Mouse (Mus musculus): ENCODE results near the gene Flrt1.
A peak's percentile ranks its signal among the peaks of the same experiment; 100 is the strongest.

Flrt1 gene

DNA sequence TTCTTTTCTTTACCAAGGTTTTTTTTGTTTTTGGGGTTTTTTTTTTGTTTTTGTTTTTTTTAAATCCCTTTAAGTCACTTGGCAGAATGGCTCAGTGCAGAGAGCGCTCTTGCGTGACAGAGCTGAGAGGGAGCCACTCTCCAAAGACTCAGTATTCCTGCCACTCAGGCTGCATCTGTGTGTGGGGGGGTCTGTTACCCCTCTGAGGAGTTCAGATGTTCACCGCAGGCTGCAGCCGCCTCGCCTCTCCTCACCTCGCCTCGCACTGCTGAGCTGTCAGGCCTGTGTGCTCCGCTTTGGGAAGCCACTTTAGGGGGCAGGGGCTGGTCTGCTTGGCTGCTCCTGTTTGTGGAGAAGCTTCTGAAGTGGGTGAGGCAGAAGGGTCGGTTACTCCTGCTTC is at the start of gene Flrt1:
Flrt1 (minus strand) TSS at position 186 of the 400 bp plus-strand sequence.
- no peak for DNase-seq

DNA sequence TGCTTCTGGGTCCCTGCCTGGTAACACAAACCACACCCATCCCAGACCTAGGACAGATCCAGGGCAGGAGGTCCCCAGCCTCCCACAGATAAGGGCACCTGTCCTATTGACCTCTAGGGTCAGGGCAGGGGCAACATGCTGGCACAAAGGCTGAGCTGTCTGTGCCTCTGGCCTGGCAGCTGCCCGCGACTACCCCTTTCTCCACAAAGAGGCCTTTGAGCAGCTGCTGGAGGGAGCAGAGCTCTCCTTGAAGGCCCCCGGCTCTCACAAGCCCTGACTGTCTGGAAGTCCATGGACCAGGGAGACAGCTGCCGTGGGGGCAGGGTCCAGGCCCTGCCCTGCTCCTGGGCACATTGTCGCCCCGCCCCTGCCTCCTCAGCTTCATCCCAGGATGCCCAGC is 49.7 kb upstream of the Flrt1 start:
- no peak for DNase-seq

DNA sequence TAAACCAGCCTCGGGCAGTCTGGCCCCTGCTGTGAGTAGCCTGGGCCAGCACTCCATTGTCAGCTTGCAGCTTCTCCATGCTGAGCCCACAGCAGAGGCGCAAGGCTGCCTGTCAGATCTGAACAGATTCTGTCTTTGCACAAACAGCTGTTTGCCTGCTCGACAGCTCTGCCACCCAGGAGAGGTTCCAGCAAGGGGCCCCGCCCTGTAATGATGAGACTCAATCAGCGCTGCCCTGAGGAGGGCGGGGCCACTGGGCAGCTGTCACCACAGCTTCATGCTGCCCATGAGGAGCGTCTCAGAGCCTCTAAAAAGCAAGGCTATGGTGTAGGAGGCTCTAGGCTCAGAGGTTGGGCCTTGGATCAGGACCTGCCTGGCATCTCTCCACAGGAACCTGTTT is 47.7 kb upstream of the Flrt1 start:
- DNase-seq = no peak

DNA sequence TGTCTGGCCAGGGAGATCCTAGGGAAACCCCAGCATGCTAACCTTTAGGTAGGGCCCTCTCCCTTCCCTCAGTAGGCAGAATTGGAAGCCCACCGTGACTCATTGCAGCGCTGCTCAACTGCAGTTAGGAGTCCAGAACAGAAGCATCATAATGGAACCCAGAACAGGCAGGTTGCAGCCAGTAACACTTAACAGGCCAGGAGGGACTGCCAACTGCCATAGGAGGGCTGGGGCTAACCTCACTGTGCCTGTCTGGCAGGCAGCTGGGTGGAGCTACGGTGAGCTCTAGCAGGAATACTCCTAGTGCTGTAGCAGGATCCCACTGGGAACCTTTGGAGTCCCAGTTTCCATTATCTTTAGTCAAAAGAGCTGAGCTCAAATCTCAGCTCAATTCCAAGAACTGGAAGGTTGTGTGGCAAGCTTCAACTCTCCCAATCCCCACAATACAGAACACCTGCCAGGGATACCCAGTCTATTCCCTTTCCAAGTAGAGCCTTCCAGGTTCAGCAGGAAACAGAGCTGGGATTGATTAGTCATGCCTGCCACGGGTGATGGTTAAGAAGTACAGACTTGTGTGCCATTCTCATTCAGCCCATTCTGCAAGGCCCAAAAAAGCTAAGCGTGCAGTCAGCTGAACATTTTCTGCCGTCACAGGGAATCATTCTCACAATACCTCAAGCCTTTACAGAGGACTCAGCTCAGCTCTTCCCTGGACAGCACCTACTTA is 46.6 kb upstream of the Flrt1 start:
- no peak for DNase-seq

DNA sequence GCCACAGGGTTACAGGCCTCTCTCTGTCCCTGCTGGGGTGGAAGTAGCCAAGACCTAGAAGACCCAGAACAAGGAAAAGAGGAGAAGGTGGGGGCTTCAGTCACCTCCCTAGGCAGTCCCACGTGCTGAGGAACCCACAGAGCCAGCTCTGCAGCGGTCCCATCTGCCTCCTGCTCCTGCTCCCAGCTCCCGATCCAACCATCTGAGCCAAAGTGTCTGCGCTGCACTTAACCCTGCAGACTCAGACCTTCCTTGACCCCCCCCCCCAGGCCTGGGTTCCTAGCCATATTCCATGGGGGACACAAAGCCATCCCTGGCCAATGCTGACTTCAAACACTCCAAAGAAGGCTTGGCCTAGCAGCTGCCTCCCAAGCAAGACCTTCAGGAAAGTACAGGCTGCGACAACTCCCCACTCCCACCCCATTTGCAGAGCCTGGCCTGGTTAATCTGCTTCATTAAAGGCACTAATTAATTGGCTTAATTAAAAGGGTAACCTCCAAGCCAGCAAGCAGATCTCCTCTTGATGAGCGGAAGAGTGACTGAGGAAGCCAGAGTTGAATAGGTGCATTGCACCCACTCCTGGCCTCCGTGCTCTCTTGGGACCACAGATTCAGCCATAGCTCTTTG is 45.9 kb upstream of the Flrt1 start:
- no peak for DNase-seq

DNA sequence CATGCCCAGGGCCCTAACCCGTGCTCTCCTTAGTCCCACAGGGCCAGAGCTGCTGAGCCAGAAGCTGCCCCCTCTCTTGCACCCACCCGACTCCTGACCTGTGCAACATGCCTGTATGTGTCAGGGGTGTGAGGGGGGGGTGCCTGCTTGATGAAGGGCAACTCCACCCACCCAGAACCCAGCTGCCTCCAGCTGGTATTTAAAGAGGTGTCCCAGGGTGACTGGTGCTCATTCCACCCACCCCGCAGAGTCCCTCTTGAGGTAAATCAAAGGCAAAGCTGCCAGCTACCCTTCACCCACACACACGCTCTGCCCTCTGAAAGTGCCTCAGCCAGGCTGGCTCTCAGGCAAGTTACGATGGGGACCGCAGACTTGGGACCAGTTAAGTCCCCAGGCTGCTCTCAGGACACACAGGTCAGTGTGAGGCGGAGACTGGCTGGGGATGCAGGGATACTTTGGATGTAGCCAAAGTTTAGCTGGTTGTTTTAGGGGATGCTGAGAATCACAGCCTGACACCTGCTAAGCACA is 43.7 kb upstream of the Flrt1 start:
- DNase-seq = no peak

DNA sequence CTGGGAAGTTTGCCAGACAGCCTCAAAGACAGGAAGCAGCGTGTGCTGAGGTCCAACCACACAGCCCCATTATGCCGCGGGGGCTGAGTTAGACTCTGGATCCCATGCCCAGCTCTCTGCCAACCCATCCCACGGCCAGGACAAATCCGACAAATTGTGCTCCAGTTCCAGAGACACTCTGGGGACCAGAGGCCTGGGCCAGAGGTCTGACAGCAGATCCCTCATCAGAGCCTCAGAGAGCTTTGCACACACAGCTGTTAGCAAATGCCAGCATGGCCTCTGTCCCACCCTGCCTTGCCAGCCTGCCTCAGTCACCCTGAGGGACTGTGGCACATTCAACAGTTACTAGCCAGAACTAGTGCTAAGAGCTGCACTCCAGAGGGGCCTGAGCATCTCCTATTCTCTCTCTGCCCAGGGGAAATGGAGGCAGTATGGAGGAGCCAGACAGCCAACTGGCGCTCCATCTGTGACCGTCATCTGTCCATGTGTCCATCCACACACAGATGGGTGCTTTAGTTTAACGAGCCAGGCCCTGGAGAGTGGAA is 43.1 kb upstream of the Flrt1 start:
- DNase-seq = no peak

DNA sequence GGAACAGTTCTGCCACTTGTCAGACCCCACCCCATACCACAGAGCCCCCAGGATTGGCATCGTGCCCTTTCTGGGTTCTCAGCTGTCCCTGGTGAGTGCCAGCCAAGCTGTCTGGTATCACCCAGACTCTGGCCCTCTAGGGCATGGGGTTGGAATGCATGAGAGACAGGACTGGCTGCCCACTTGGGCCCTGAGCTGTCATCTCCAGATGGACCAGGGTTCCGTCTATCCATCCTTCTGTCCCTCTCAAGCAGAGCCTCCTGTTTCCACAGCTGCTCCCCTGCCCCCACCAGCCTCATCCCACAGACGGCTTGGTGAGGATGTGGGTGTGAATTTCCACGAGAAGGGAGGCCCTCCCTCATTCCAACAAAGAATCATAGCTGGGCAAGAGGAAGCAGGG is 42.6 kb upstream of the Flrt1 start:
- DNase-seq = no peak

DNA sequence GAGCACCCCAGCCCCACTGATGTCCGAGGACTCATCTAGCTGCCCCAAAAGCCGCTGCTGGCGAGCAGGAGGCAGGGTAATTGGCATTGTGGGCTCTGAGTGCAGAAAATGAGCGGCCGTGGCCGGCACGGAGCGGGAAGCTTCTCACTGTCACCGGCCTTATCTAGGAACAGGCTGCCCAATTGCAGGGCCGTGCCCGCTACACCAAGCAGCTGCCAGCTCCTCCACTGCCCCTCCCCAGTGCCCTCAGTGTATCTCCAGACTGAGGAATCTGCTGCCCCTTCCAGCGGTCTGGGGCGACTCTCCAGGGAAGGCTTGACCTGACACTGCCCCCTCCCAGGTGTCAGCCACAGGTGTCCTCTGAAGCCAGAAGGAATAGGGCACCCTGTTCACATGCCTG is 40.8 kb upstream of the Flrt1 start:
- DNase-seq = no peak

DNA sequence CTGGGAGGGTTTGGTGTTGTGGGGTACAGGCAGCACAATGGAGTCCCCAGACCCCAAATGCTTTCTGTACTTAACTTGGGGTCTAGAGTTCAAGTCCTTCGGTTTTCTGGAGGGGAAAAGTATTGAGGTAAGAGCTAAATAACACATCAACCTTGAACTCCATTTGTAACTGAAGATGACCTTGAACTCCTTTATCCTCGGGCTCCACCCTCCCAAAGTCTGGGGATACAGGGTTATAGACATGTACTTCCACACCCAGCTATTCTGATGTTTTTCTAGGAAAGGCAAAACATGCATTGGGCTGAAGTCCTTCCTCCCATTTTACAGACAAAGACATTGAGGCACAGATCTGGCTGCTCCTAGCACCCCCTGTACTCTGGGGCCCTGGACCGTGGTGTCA is 38.9 kb upstream of the Flrt1 start:
- no peak for DNase-seq

DNA sequence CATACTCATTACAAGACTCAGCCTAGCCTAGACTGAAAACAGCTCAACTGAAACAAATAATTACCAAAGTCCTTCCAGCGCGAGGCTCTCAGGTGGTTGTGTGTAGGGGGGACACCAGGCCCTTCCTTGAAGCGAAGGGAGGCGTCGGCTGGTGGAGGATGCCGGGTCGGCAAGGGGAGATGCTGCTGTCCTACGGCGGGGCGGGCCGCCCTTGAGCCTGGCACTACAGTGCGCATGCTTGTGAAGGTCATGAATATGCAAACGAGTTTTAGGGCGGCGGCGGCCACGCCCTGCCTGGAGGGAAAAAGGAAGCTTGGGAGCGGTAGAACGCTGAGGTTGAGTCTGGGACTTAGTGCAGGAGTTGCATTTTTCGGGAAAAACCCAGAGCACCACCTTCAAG is 38.3 kb upstream of the Flrt1 start:
- DNase-seq = peak; percentile 44 to 59

DNA sequence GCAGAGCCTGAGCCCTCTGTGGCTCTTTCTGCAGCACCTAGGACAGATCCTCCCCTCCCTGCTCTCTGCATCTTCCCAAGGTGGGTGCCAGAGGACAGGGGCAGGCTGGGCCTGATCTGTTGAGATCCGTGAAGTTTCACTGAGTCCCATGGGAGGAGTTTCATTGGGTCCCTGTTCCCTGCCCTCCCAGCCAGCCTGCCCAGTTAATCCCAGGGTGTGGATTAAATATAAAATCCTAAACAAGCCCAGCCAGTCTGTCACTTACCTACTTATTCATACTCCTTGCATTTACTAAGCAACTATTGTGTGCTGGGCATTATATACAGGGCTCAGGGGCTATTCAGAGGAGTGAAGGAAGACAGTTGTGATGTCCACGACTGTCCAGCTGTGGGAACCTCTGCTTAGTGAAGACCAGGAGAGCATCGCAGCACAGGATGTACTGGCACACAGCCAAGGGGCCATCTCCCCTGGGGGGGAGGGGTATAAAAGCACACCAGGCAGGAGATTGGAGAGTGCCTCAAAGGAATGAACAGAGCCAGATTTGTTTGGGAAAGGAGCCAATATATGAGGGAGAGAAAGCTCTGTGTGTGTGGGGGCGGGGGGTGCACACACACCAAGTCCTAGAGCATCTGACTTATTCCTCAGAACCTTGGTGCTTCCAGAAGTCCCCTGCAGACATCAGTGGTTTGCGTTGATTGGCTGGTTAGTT is 36.8 kb upstream of the Flrt1 start:
- DNase-seq = no peak

DNA sequence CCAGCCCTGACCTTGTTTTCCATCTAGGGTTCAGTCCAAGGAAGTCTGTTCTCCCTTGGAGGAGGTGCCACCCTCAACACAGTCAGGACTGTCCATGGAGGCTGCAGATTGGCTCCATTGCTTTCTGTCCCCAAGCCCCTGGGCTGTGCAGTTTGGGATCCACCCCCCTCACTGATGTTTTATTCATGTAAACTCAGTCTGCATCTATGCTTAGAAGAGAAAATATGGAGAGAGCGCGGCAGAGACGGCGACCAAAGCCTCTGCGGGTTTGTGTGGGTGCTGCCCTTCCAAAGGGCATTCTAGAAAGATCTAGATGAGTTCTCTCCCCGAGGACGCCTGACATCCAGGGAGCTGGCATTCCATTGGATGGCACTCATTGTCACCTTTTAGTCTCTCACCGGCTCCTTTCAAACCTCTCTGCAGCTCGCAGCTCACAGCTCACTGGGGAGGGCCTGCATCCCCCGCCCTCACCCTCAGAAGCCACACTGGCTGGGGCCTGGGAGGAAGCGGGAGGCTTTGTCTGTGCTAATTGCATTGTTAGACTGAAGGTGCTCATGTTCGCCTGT is 35.4 kb upstream of the Flrt1 start:
- DNase-seq = no peak

DNA sequence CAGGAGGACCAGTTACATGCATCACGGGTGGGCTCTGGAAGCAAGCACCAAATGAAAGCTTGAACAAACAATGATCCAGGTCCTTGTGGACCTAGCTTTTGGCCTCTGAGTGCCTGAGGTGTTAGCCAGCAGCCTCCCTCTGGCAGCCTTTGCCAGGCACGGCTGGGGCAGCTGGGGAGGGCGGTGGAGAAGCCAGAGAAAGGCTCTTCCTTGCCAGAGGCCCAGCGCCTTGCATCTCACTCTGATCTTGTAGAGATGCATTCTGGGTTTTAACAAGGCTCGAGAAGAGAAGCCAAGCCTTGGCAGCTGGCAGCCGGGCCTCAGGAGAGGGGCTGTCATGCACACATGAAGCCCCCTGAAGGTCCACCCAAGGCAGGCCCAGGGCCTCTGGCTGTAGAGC is 34.8 kb upstream of the Flrt1 start:
- DNase-seq = no peak

DNA sequence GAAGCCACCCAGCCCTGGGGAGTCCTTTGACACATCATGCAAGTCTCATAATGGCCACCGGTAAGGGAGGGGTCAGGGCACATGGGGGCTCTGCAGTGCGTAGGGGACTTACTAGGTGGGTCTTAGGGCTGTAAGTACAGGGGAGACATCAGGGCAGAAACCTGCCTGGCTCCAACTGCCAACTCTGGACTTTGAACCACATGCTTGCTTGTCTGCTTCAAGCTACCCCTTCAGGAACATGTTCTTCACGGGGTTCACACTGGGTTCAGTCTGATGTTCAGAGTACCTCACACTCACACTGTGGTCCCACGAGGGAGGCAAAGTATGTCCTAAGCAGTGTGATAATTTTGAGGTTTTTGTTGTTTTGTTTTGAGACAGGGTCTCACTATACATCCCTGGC is 33.8 kb upstream of the Flrt1 start:
- no peak for DNase-seq

DNA sequence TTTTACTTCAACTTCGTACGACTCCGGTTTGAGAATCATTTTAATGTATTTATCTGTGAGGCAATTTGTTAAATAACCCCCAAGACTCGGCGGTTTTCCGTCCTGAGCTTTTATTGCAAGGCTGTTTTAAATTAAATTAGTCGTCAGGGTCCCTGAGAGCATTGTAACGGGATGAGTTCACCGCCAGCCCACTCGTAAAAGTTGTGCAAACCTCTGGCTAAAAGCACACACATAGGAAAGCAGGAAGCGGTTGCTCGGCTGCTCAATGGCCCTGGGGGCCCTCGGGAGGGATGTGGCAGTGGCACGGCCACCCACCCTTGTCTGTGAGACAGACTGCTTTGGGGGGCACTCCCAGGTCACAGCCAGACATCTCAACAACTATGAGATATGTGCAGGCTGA is 32.8 kb upstream of the Flrt1 start:
- DNase-seq = no peak

DNA sequence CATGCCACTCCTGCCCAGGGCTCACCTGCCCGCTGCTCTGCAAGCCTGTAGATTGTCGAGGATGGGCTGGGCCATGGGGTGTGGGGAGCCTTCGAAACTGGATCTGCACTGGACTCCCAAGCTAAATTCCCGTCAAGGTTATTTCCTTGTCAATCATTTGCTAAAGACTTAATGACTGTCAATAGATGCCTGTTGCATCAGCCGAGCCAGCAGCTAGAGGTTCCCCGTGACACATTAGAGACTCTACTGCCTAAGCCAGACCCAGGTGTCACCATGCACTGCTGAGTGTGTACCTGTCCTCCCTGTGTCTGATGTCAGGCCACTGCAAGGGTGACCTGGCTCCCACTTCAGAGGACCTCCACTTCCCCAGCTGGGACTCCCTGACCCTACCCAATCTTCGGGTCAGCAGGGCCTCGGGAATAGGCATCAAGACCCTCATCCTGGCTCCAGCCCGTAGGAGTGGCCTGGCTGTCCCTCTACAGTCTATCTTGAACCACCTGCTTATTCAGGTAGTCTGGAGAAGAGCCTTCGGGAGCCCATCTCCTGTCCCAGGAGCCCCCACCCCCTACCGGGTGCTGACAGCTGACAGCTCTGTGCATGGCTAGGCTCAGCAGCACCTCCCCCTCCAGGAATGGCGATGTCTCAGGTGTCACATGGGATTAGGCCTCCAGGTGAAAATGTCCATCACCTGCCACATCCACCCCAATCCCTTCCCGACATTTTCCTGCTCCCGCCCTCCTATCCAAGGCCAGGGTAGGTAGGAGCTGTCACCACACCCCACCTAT is 31.4 kb upstream of the Flrt1 start:
- no peak for DNase-seq

DNA sequence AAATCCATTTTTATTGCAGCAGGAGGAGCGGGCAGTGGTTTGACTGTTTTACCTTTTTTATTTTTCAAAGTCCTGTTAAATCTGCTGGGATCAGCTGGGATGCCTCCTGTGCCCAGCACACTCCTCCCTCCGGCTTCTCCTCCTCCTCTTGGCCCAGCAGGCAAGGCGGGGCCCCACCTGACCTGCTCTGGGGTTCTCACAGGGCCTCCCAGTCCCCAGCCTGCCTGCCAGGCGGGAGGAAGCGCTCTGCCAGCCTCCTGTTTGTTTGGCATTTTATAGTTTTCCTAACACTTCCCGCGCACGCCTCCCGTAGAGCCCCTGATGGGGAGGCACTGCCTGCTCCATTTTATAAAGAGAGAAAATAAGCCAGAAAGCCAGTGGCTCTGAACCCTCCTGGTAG is 30.5 kb upstream of the Flrt1 start:
- DNase-seq = peak; percentile 73 to 76

DNA sequence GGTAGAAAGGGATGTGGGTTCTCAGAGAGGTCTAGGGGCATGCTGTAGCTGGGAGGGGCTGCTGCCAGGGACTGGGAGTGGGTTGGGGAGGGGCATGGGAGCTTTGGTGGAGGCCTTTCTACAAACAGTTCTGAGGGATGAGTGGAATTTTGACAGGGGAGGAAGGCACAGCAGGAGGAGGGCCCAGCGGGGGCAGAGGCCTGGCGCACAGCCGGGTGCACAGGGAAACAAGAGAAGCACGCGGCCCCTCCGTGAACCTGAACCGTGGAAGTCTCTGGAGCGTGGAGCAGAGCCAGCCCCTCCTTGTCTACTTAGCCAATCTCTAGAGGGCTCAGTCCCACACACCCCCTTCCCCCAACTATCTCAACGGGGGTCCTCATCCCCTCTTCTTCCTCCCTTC is 30.0 kb upstream of the Flrt1 start:
- peak in 1 of 2 experiments; percentile 42 for DNase-seq

DNA sequence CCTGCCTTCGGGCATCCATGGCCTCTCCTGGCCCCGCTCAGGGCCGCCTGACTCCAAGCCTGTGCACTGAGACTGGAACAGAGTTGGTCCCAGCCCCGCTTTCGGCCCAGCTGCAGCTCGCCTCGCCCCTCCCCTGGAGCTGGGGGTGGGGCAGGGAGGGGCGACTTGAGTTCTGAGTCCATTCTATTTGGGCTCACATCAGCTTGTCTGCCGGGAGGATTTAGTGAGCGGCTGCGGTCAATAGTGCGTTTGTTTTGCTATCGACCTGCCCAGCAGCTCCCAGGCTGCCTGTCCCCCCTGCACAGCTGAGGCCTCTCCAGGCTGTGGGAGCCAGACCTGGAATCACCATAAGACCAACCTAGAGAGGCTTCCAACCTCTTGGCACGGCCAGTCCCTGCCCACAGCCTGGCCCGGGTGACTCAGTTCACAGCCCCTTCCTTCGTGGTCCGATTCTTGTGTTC is 29.1 kb upstream of the Flrt1 start:
- no peak for DNase-seq

DNA sequence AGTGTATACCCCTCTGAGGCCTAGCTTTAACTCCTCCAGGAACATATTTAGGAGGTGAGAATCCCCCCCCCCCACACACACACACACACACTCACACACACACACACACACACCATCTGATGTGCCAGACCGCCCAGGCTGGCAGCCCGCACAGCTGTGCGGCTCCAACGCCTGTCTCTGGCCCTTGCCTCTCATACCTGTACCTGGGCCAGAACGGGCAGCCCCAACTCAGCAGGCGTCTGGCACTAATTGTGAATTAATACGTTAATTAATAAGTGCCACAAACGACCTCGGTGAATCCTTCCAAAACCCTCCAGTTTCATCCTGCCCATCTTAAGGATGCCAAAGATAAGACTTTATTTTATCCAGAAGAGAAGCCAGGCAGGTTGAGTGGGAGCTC is 27.9 kb upstream of the Flrt1 start:
- no peak for DNase-seq

DNA sequence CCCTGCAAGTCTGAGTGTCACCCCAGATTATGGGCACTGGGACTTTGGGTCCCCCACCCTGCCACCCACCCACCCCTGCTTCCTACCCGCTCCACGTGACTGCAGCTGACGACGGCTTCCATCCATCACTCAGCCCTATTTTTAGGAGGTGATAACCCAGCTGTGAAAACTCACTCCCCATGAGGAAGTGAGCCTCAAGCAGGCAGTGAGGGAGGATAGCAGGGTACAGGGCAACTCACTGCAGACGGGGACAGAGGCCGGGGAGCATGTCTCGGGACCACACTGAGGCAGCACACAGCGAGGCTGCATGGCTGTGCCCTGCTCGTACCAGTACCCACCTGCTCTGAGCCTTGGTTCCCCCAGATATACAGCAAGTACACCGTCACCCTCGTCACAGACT is 24.8 kb upstream of the Flrt1 start:
- DNase-seq = no peak
